Mouse (Mus musculus): ENCODE data around the gene Ei24. TPM values are rescaled to one million over a fixed set of nuclear protein-coding genes. Genes with fewer than 3 reads are reported as not detected.
A peak's percentile ranks its signal among the peaks of the same experiment; 100 is the strongest.

Ei24 gene
- polyA plus RNA-seq, 1 experiment from 2014 or later: 124 TPM

- peak overlapping the region; percentile 84 for H3K4me2 ChIP-seq
- H3K4me1 ChIP-seq (replicated peaks): peaks cover 25% of the 10 kb centered on the region
- peak overlapping the region; percentile 89; the same call in 1 of the 2 replicates for H3K4me3 ChIP-seq
- no peaks in the 10 kb centered on the region for H3K27me3 ChIP-seq
- H3K9me3 ChIP-seq: no peaks in the 10 kb centered on the region
- H3K9ac ChIP-seq: peak overlapping the region; percentile 73; the same call in 1 of the 2 replicates
- H3K27ac ChIP-seq (replicated peaks): no peak overlapping the region
- 91% methylated on average over 1 of the region's 1 CpGs for WGBS
- ATAC-seq (ENCODE audit: low FRiP score, low read depth): no peak
- H3K36me3 ChIP-seq: peaks cover 7% of the 10 kb centered on the region; the same call in 1 of the 2 replicates
Measured at GRCm38 (mm10) chr9:36769048-36769413, 28.2 kb downstream of the Ei24 start.

DNA sequence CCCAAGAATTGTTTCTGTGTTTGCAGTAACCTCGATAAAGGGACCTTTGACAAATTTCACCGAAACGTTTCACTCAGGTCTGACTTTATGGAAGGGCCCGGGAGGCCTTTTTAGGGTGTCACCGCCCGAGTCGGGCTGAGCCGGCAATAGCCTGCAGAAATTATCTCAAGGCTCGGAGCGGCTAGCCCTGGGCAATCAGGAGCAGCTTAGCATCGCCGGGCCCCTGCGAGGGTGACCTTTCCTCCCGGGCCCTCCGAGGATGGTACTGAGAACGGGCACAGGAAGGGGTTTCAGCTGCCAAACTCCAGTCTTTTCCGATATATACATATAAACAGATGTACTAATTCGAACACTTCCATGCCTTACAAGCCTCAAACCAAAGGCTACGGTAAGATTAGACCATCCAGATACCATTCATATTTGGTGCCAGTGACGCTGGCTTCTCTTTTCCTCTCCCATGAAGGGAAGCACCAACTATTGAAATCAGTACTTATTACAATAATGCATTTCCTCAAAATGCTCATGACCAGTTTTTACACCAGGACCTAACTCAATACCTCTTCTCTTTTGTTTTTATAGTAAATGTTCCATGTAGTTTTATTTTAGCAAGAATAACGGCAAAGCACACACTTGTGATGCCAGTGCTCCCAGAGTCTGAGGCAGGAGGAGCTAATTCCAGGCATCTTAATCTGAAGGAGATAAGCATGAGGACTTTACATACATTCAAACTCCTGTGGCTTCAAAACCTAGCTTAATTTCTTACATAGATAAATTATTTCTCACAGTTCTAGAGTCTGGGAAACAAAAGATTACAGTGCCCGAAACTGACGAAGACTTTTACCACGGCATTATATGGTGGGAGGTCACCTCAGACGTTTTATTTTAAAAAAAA lies 28.8 kb downstream of the Ei24 start:
- Histone ChIP-seq H3K9ac (peak overlapping the region; percentile 73), H3K27me3 (no peaks in the 10 kb centered on the region), H3K36me3 (peaks cover 11% of the 10 kb centered on the region; the same call in 1 of the 2 replicates), H3K4me1 (replicated peaks) (peaks cover 25% of the 10 kb centered on the region), H3K4me3 (peak overlapping the region; percentile 89), H3K27ac (replicated peaks) (peak overlapping the region; percentile 88), H3K4me2 (peak overlapping the region; percentile 84), H3K9me3 (no peaks in the 10 kb centered on the region)
- peak; percentile 2; the same call in 1 of the 2 replicates for ATAC-seq (ENCODE audit: low FRiP score, low read depth)
- WGBS: 15% methylated on average over 25 of the region's 25 CpGs

DNA sequence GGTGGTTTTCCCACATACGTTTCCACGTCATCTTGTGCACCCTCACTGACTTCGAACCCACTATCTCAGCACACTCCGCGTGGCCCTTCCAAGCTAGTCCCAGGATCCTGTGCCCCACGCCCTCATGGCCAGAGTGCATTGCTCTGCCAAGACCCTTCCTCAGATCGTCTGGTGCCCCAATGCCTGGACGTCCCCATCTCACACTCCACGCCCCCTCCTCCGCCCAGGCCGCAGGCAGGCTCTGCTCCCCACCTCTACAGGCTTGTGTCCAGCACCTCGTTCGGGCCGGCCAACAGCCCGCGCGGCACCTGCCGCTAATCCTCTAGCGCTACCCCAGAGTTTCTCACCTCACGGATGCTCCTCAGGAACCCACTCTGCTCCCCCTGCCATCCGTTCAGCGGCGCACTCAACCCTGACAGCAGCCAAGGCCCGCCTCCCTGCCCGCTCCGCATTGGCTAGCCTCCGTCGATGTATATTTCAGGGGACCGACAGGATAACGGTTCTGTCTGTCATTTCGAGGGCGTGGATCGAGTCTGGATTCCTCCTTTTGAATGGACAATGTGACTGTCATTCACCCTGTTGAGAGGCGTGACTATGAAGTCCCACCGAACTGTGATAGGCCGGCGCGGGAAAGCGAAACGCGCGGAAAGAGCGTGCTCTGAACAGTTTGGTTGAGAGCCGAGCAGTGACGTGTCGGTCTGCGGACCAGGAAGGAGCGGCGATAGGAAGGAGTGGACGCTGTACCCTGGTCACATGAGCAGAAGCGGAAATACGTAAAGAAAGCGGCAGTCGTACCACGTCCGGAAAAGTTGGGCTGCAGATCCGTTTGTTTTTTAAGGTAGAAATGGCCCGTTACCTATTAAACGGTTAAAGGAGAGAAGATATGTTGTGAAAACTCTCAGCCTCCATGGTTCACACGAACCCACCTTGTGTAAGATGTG lies 29.7 kb downstream of the Ei24 start, which contains the start of gene Stt3a:
TSS of gene Stt3a (minus strand) at position 477 of the 941 bp plus-strand sequence.
- peak; percentile 100 for ATAC-seq (ENCODE audit: low FRiP score, low read depth)
- Histone ChIP-seq H3K4me1 (replicated peaks) (peaks cover 25% of the 10 kb centered on the region), H3K9ac (peak within 1 kb of the TSS; percentile 79), H3K4me2 (peak within 1 kb of the TSS; percentile 89), H3K9me3 (no peaks in the 10 kb centered on the region), H3K4me3 (peak within 1 kb of the TSS; percentile 89), H3K27ac (replicated peaks) (peak within 1 kb of the TSS; percentile 88), H3K27me3 (no peaks in the 10 kb centered on the region), H3K36me3 (peaks cover 19% of the 10 kb centered on the region)
- under 1% methylated on average over 60 of the region's 60 CpGs for WGBS

DNA sequence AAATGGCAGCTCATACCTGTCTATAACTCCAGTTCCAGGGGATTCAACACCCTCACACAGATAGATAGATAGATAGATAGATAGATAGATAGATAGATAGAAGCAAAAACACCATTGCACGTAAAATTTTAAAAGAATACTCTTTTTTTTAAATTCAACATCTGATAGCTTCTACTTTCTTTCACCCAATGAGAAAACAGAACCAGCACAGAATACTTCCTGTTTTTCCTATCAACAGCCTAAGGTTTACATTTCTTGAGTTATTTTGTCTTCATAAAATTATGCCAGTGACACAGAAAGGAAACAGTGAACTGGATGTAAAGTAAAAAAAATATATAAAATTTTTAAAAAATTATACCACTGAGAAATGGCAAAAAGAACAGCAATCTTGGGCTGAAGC lies 32.8 kb downstream of the Ei24 start:
- no peak overlapping the region for H3K9ac ChIP-seq
- no peak for ATAC-seq (ENCODE audit: low FRiP score, low read depth)
- no peaks in the 10 kb centered on the region for H3K9me3 ChIP-seq
- H3K4me2 ChIP-seq: no peak overlapping the region
- no peak overlapping the region for H3K27ac ChIP-seq (replicated peaks)
- peaks cover 25% of the 10 kb centered on the region for H3K4me1 ChIP-seq (replicated peaks)
- H3K36me3 ChIP-seq: peaks cover 33% of the 10 kb centered on the region
- WGBS: 91% methylated on average over 1 of the region's 1 CpGs
- no peak overlapping the region for H3K4me3 ChIP-seq
- no peaks in the 10 kb centered on the region for H3K27me3 ChIP-seq

Other genes with a start within 250 kb of the Ei24 start
- not detected in 2 replicates for gene Gm17689, start 214.8 kb downstream of the Ei24 start, polyA plus RNA-seq (2015; fragmentation: Nextera tagmentation; extraction: Ambion mirVana)
- gene A630095E13Rik, start 154.0 kb downstream of the Ei24 start, polyA plus RNA-seq (2015; fragmentation: Nextera tagmentation; extraction: Ambion mirVana): not detected in 2 replicates
- not detected in 2 replicates for gene Acrv1, start 104.2 kb downstream of the Ei24 start, polyA plus RNA-seq (2015; fragmentation: Nextera tagmentation; extraction: Ambion mirVana)
- 10.2 and 11.5 TPM in 2 replicates for gene Chek1, start 70.3 kb downstream of the Ei24 start, polyA plus RNA-seq (2015; fragmentation: Nextera tagmentation; extraction: Ambion mirVana)
- 92.2 and 102 TPM in 2 replicates for gene Stt3a, start 29.7 kb downstream of the Ei24 start, polyA plus RNA-seq (2015; fragmentation: Nextera tagmentation; extraction: Ambion mirVana)
- 533 and 554 TPM in 2 replicates for gene Fez1, start 24.5 kb upstream of the Ei24 start, polyA plus RNA-seq (2015; fragmentation: Nextera tagmentation; extraction: Ambion mirVana)